Mouse (Mus musculus) testis, adult 2 months (tissue): Measurements from ENCODE around the gene Kcnc1.

Experiments
- CTCF ChIP-seq: fragments of 200-500 bp; IDR thresholded peaks from 2 replicates; pipeline ENCODE4 v1.5.1; 2012; ENCODE audit warnings: low read depth, mild to moderate bottlenecking, inconsistent platforms, low read length, moderate library complexity; ENCODE audit not compliant: control insufficient read depth, insufficient read depth, insufficient replicate concordance
- POLR2A ChIP-seq: fragments of 200-500 bp; IDR thresholded peaks from 2 replicates; pipeline ENCODE4 v1.6.1; 2012; ENCODE audit warnings: low read depth, mild to moderate bottlenecking, inconsistent platforms, low read length, moderate library complexity; ENCODE audit not compliant: control insufficient read depth

DNA sequence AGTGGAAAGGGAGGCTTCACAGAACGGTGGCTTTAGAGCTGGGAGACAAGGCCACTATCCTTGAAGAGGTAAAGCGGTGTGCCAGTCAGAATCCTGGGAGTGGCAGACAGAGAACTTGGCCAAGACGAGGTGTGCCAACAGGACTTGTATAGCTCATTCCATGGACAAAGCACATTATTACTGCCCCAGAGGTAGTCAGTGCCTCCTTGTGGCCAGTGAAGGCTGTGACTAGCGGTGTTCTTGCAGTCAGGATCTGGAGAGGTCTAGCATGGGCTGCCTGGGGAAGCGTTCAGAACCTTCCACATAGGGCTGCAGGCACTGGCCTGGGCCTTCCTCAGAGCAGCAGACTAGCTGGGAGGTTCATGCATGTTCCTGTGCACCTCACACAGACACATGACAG, 39.5 kb downstream of the Kcnc1 start:
- no peak for TF ChIP-seq CTCF
- TF ChIP-seq POLR2A, result no peak
